Mouse (Mus musculus): ENCODE measurements around the gene Ciart.
"Not testable (repeated sequence)": the region's sequence is repeated elsewhere in the genome, so short reads cannot be mapped to it uniquely, and the experiment has no call there.

Gene Ciart

GRCm38 (mm10) chr3:95865050-95865449 lies 17.0 kb downstream of the Ciart start:
- DNase-seq: peak; percentile 60 to 93

DNA sequence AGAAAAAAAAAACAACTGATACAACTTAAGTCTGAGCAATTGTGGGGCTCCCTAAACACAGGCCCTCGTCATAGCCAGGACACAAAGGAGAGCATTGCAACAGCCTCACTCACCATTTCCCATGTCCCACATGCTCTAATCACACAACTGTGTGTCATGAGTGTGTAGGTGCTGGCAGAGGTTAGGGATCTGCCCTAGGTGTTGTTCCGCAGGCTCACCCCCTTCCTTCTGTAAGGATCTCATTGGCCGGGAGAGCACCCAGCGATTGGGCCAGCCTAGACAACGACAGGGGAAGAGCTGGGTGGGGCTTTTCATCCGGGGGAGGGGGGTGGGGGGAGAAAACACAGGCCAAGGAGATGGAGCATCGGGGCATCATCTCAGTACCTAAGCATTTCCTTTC lies 18.5 kb downstream of the Ciart start:
- DNase-seq: no peak

DNA sequence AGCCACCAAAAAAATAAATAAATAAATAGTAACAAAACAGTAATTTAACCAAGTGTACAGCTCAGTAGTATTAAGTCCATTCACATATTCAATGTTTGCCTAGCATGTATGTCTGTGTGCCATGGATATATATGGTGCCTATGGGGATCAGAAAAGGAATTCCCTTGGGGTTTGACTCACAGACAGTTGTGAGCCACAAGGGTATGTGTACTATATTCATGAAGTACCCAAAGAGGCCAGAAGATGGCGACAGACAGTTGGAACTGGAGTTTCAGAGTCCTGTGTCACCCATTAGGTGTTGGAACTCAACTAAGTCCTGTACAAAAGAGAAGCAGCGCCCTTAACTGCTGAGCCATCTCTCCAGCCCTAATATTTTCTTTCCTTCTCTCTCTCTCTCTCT lies 20.3 kb downstream of the Ciart start:
- DNase-seq: peak; percentile 72 to 93

- no peak for DNase-seq
Measured at GRCm38 (mm10) chr3:95861216-95861615, 20.8 kb downstream of the Ciart start.

- no peak for DNase-seq
Measured at GRCm38 (mm10) chr3:95860323-95860722, 21.7 kb downstream of the Ciart start.

DNA sequence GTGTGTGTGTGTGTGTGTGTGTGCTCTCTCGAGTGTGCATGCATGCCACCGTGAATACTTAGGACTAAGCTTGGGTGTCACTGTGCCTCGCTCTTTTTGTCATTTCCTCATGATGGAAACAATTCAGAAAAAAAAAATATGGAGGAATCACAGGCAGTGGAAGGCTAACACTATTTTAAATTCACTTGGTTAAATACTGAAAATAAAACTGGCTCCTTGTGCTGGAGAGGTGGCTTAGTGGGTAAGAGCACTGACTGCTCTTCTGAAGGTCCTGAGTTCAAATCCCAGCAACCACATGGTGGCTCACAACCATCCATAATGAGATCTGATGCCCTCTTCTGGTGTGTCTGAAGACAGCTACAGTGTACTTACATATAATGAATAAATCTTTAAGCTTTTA lies 23.8 kb downstream of the Ciart start:
- not testable (repeated sequence) for DNase-seq

- not testable (repeated sequence) for DNase-seq
Measured at GRCm38 (mm10) chr3:95857050-95857449, 25.0 kb downstream of the Ciart start.

DNA sequence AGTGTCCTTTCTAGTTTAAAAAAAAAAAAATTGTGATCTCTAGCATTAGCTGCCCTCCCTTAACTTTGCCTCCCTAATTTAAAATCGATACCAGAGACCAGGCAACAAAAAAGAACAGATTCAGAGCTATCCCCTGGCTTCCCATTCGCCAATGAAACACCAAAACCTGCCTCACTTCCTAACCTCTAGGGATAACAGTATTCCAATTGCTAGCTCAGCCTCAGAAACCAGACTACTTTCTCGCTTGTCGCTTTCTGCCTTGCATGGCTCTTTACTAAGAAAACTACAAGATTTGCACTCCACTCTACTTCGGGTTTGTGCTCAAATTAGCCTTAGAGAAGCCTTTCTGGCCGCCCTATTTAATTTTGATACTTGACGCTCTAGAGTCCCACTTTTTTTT lies 25.9 kb downstream of the Ciart start:
- no peak for DNase-seq

DNA sequence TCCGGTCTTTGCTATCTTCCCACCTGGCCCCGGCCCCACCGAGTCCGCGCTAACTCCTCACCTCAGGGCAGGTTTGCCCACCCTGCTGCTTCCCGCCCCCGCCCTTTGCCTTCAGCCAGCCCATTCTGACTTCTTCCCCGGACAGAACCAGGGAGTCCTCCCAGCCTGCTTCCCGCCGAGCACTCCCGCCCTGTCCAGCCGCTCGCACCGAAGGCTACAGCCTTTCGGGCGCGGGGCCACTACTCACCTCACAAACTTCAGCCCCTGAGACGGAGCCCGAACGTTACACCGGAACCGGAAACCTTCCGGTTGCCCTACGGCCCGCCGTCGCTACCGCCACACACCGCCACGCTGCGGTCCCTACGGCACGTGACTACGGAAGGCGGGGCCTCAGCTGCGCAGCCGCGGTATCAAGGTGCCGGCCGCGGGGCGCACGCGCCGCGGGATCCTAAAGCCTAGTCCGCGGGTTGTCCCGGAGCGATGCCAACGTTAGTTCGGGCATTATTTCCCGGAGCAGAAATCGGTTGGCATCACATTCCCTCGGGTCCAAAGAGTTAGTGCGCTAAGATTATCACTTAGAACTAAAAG lies 26.5 kb downstream of the Ciart start, which contains the start of gene Prpf3:
Prpf3 (minus strand) TSS at position 384 of the 588 bp plus-strand sequence.
- DNase-seq: peak; percentile 96 to 97

DNA sequence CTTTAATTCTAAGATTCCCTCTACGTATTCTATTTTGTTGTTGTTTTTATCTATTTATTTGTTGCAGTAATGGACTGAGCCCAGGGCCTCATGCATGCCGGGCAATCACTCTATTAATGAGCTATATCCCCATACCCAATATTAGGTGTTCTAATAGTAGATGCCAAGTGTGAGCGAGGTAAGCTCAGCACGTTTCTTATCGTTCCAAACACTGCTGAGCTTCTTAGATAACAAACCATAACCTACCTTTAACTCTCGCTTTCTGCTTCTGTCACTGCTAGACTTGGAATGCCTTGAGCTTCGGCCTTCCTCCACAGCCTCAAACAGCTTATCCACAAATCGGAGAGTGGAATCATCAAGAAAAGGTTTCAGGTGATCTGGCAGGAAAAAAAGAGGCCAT lies 30.7 kb downstream of the Ciart start:
- no peak for DNase-seq

GRCm38 (mm10) chr3:95850611-95851010 lies 31.4 kb downstream of the Ciart start:
- DNase-seq: no peak

- no peak for DNase-seq
Measured at GRCm38 (mm10) chr3:95842503-95843214, 39.4 kb downstream of the Ciart start.

- no peak for DNase-seq
Measured at GRCm38 (mm10) chr3:95839250-95839649, 42.8 kb downstream of the Ciart start.

GRCm38 (mm10) chr3:95829053-95829452 lies 53.0 kb downstream of the Ciart start:
- DNase-seq: no peak

Measured in kidney, postnatal 25 days (tissue).